8 mouse cellular contexts compared by ENCODE assay signal in genomic region chr3:134829531-134829921, GRCm38 (mm10). TPM values are rescaled to one million over a fixed set of nuclear protein-coding genes. Genes with fewer than 3 reads are reported as not detected.
DNase-seq lines count a peak whose midpoint lies in the region; ATAC-seq and TF ChIP-seq lines count a peak whose summit lies in the region.

No protein-coding gene starts in this region.

- H3K27me3 ChIP-seq in lung, postnatal 0 days (replicated peaks; ENCODE audit: insufficient read depth, low read length): no peaks in the 10 kb centered on the region
- peaks cover 19% of the 10 kb centered on the region for H3K27me3 ChIP-seq in limb, embryonic 13.5 days
- no peaks in the 10 kb centered on the region for H3K27me3 ChIP-seq in stomach, embryonic 14.5 days (ENCODE audit: control insufficient read depth, insufficient read depth, low read length)

- peak; percentile 9 for DNase-seq in embryo, embryonic 10.5 days (ENCODE audit: low spot score)
- DNase-seq in embryo, embryonic 9.5 days (ENCODE audit: extremely low spot score): no peak
- no peak for DNase-seq in lung, postnatal 0 days (ENCODE audit: low spot score)
- no peak for DNase-seq in lung, postnatal 10 days
- no peak for DNase-seq in spleen, postnatal 14 days (ENCODE audit: low spot score in 2 of 2)
- DNase-seq in adrenal gland, postnatal 14 days: no peak

- TF ChIP-seq EP300 in lung, postnatal 0 days (IDR thresholded peaks at IDR 0.05): no peak

- no peaks in the 10 kb centered on the region for H3K9me3 ChIP-seq in lung, postnatal 0 days (ENCODE audit: low read length)
- no peaks in the 10 kb centered on the region for H3K9me3 ChIP-seq in limb, embryonic 13.5 days
- no peaks in the 10 kb centered on the region for H3K9me3 ChIP-seq in stomach, embryonic 14.5 days (ENCODE audit: control insufficient read depth, low read depth, low read length)

- H3K4me3 ChIP-seq in lung, postnatal 0 days (ENCODE audit: low read depth, low read length): no peak overlapping the region
- peak overlapping the region; percentile 53 for H3K4me3 ChIP-seq in limb, embryonic 13.5 days
- H3K4me3 ChIP-seq in stomach, embryonic 14.5 days (ENCODE audit: low read depth, low read length): peak overlapping the region; percentile 30

- TF ChIP-seq CTCF in lung, postnatal 0 days (IDR thresholded peaks at IDR 0.05): no peak

- 11% methylated on average over 13 of the region's 13 CpGs for WGBS in lung, postnatal 0 days
- 11% methylated on average over 13 of the region's 13 CpGs for WGBS in limb, embryonic 13.5 days
- 6% methylated on average over 13 of the region's 13 CpGs for WGBS in stomach, embryonic 14.5 days

- no peak overlapping the region for H3K9ac ChIP-seq in lung, postnatal 0 days (replicated peaks; ENCODE audit: low read depth)
- peak overlapping the region; percentile 51 for H3K9ac ChIP-seq in limb, embryonic 13.5 days
- no peak overlapping the region for H3K9ac ChIP-seq in stomach, embryonic 14.5 days (replicated peaks; ENCODE audit: low read depth, low read length)

- no peaks in the 10 kb centered on the region for H3K4me1 ChIP-seq in lung, postnatal 0 days (ENCODE audit: insufficient read depth, low read depth, low read length)
- H3K4me1 ChIP-seq in limb, embryonic 13.5 days: peaks cover 7% of the 10 kb centered on the region; the same call in 1 of the 2 replicates
- H3K4me1 ChIP-seq in stomach, embryonic 14.5 days (ENCODE audit: control insufficient read depth, insufficient read depth, low read length): no peaks in the 10 kb centered on the region

- ATAC-seq in lung, postnatal 0 days: no peak
- ATAC-seq in limb, embryonic 13.5 days (ENCODE audit: low FRiP score, low read depth): no peak
- ATAC-seq in stomach, embryonic 14.5 days (ENCODE audit: insufficient number of reproducible peaks, insufficient read depth, low FRiP score, low read depth): peak; percentile 43; the same call in 1 of the 2 replicates

- no peak overlapping the region for H3K27ac ChIP-seq in lung, postnatal 0 days (ENCODE audit: low read length)
- no peak overlapping the region for H3K27ac ChIP-seq in limb, embryonic 13.5 days
- no peak overlapping the region for H3K27ac ChIP-seq in stomach, embryonic 14.5 days (ENCODE audit: low read length)

- no peaks in the 10 kb centered on the region for H3K36me3 ChIP-seq in lung, postnatal 0 days (ENCODE audit: insufficient read depth, low read length)
- no peaks in the 10 kb centered on the region for H3K36me3 ChIP-seq in limb, embryonic 13.5 days
- no peaks in the 10 kb centered on the region for H3K36me3 ChIP-seq in stomach, embryonic 14.5 days (ENCODE audit: control insufficient read depth, insufficient read depth, low read length)

- H3K4me2 ChIP-seq in lung, postnatal 0 days (replicated peaks; ENCODE audit: low read depth, low read length): peak overlapping the region; percentile 19; the same call in 1 of the 2 replicates
- H3K4me2 ChIP-seq in limb, embryonic 13.5 days (replicated peaks): peak overlapping the region; percentile 95
- peak overlapping the region; percentile 81 for H3K4me2 ChIP-seq in stomach, embryonic 14.5 days (replicated peaks; ENCODE audit: low read depth, low read length)

RNA-seq across cellular contexts. Expression of gene Tacr3, which starts 0.7 kb away (rescaled TPM):
- not detected in 2 replicates for polyA plus RNA-seq in lung, postnatal 0 days (2015; fragmentation: Nextera tagmentation; extraction: Ambion mirVana)
- 0.24 and 0.51 TPM in 2 replicates for polyA plus RNA-seq in limb, embryonic 13.5 days (2015; fragmentation: Nextera tagmentation; extraction: Ambion mirVana)
- 0.17 and 0.42 TPM in 2 replicates for polyA plus RNA-seq in stomach, embryonic 14.5 days (2014; fragmentation: Nextera tagmentation; extraction: Ambion mirVana)
- total RNA-seq in adrenal gland, postnatal 14 days (2021): not detected in 2 replicates

Comparison
In these comparisons a context has a peak if more than half of its experiments do, and no peak if none do; other contexts are left out.
1. H3K4me2 ChIP-seq: peak in every context shown above with its lines; median percentile 95 in limb, embryonic 13.5 days; 81 in stomach, embryonic 14.5 days; 19 in lung, postnatal 0 days.